Mouse (Mus musculus) urinary bladder, postnatal 0 days (tissue): Measurements from ENCODE around the gene Ccdc158. TPM values are rescaled to one million over a fixed set of nuclear protein-coding genes. Genes with fewer than 3 reads are reported as not detected.

Source experiments
- polyA plus RNA-seq: library from polyadenylated mRNA; unstranded; fragments of >200 nt; fragmentation: Nextera tagmentation; extraction: Ambion mirVana; gene quantifications from 2 replicates; pipeline ENCODE4 v1.2.1, GENCODE M21; 2015

The Ccdc158 gene
- polyA plus RNA-seq, result 0.34 and 0.75 TPM in 2 replicates

GRCm38 (mm10) chr5:92674859-92675573 lies at the start of gene Ccdc158:
Gene Ccdc158 (minus strand): TSS chr5:92675271.

GRCm38 (mm10) chr5:92683351-92683807 lies 8.3 kb upstream of the Ccdc158 start, which contains the start of gene Shroom3:
Gene Shroom3 (plus strand): TSS chr5:92683435.

GRCm38 (mm10) chr5:92602691-92603690 lies 72.1 kb downstream of the Ccdc158 start, which contains the start of gene Stbd1:
Gene Stbd1 (plus strand): TSS chr5:92603041.

Other genes starting within 250 kb of the Ccdc158 start
- 26.4 and 28.1 TPM in 2 replicates for gene Nup54, start 240.1 kb downstream of the Ccdc158 start, polyA plus RNA-seq
- 21.2 and 23.4 TPM in 2 replicates for gene Scarb2, start 168.4 kb downstream of the Ccdc158 start, polyA plus RNA-seq
- 0.31 TPM in 1 of 2 replicates, not detected in the other for gene Fam47e, start 120.2 kb downstream of the Ccdc158 start, polyA plus RNA-seq
- 127 and 139 TPM in 2 replicates for gene Stbd1, start 72.2 kb downstream of the Ccdc158 start, polyA plus RNA-seq
- gene Shroom3, start 8.2 kb upstream of the Ccdc158 start, polyA plus RNA-seq, result 7.4 and 7.9 TPM in 2 replicates